Mouse (Mus musculus): ENCODE measurements at regions not wholly inside any gene's neighbourhood (a gene's known extent, or its start where the extent isn't known, plus 50 kb on each side); places are given as distances from the start of the nearest gene placed in this dataset.

GRCm38 (mm10) chr7:83078695-83079094 lies 211.6 kb downstream of the Mex3b start:
- no peak for TF ChIP-seq CTCF (IDR thresholded peaks at IDR 0.05; ENCODE audit: low read depth, low read length)
- TF ChIP-seq POLR2A (IDR thresholded peaks at IDR 0.05; ENCODE audit: borderline replicate concordance, low read depth, low read length), result no peak

Measured in bone marrow macrophage, adult 2 months (primary cell).